Mouse (Mus musculus) inflammation-experienced regulatory T-cells (primary cell): ENCODE data around the gene Dnhd1. TPM values are rescaled to one million over a fixed set of nuclear protein-coding genes. Genes with fewer than 3 reads are reported as not detected.

ENCODE experiments used
- polyA plus RNA-seq, 2 experiments: library from polyadenylated mRNA; unstranded; fragments of 100-300 nt; shearing (Covaris generic); gene quantifications; one replicate each; pipeline ENCODE4 v1.2.1; 2017

Gene Dnhd1
- polyA plus RNA-seq, result 1 to 10 TPM; 1.2 to 2.3 TPM

GRCm38 (mm10) chr7:105650639-105651435 lies at the start of gene Dnhd1:
Gene Dnhd1, plus strand, starts transcription at chr7:105650827.

GRCm38 (mm10) chr7:105633127-105633800 lies 17.4 kb upstream of the Dnhd1 start, which contains the start of gene Trim3:
Gene Trim3, minus strand, starts transcription at chr7:105633571.

GRCm38 (mm10) chr7:105639756-105640155 lies 10.9 kb upstream of the Dnhd1 start, which contains the start of gene Timm10b:
Gene Timm10b, plus strand, starts transcription at chr7:105640056.

GRCm38 (mm10) chr7:105640233-105640893 lies 10.3 kb upstream of the Dnhd1 start, which contains the start of the genes Arfip2 and Gm45799:
Gene Arfip2, minus strand, starts transcription at chr7:105640416.
Gene Gm45799, plus strand, starts transcription at chr7:105640552.

GRCm38 (mm10) chr7:105736264-105736901 lies 85.8 kb downstream of the Dnhd1 start, which contains the start of gene Ilk:
Gene Ilk, plus strand, starts transcription at chr7:105736592.

GRCm38 (mm10) chr7:105736911-105737521 lies 86.4 kb downstream of the Dnhd1 start, which contains the start of gene Rrp8:
Gene Rrp8, minus strand, starts transcription at chr7:105737385.

GRCm38 (mm10) chr7:105743926-105744590 lies 93.4 kb downstream of the Dnhd1 start, which contains the start of gene Taf10:
Gene Taf10, minus strand, starts transcription at chr7:105744361.

GRCm38 (mm10) chr7:105751491-105752433 lies 101.1 kb downstream of the Dnhd1 start, which contains the start of gene Tpp1:
Gene Tpp1, minus strand, starts transcription at chr7:105752235.

Other genes starting within 250 kb of the Dnhd1 start
- not detected for gene Cnga4, start 246.3 kb upstream of the Dnhd1 start, polyA plus RNA-seq
- under 1 TPM in 1 of 2 experiments, not detected in 1; 0.21 TPM for gene Cckbr, start 225.1 kb upstream of the Dnhd1 start, polyA plus RNA-seq
- not detected for gene Cavin3, start 168.5 kb upstream of the Dnhd1 start, polyA plus RNA-seq
- 10 to 100 TPM; 34.0 to 40.5 TPM for gene Smpd1, start 96.5 kb upstream of the Dnhd1 start, polyA plus RNA-seq
- 10 to 100 TPM in 1 of 2 experiments, 1 to 10 TPM in 1; 6.6 to 10.5 TPM for gene Apbb1, start 69.2 kb upstream of the Dnhd1 start, polyA plus RNA-seq
- under 1 TPM in 1 of 2 experiments, not detected in 1; 0.18 TPM for gene Hpx, start 50.7 kb upstream of the Dnhd1 start, polyA plus RNA-seq
- 10 to 100 TPM; 11.2 to 12.0 TPM for gene Trim3, start 17.3 kb upstream of the Dnhd1 start, polyA plus RNA-seq
- gene Timm10b, start 10.8 kb upstream of the Dnhd1 start, polyA plus RNA-seq, result 100 to 1,000 TPM; 181 to 212 TPM
- 10 to 100 TPM; 21.0 to 25.3 TPM for gene Arfip2, start 10.4 kb upstream of the Dnhd1 start, polyA plus RNA-seq
- 1 to 10 TPM; 4.6 to 8.9 TPM for gene Gm45799, start 10.3 kb upstream of the Dnhd1 start, polyA plus RNA-seq
- 100 to 1,000 TPM; 198 to 260 TPM for gene Ilk, start 85.8 kb downstream of the Dnhd1 start, polyA plus RNA-seq
- 10 to 100 TPM; 38.2 to 51.2 TPM for gene Rrp8, start 86.6 kb downstream of the Dnhd1 start, polyA plus RNA-seq
- gene Taf10, start 93.5 kb downstream of the Dnhd1 start, polyA plus RNA-seq, result 100 to 1,000 TPM; 333 to 336 TPM
- 100 to 1,000 TPM in 1 of 2 experiments, 10 to 100 TPM in 1; 99.7 to 111 TPM for gene Tpp1, start 101.4 kb downstream of the Dnhd1 start, polyA plus RNA-seq
- 1 to 10 TPM in 1 of 2 experiments, not detected in 1; 1.3 TPM for gene Dchs1, start 136.8 kb downstream of the Dnhd1 start, polyA plus RNA-seq
- gene Mrpl17, start 160.3 kb downstream of the Dnhd1 start, polyA plus RNA-seq, result 100 to 1,000 TPM; 123 to 128 TPM